Mouse (Mus musculus): ENCODE data around the gene Actr1a.
A peak's percentile ranks its signal among the peaks of the same experiment; 100 is the strongest.

Actr1a gene

GRCm38 (mm10) chr19:46349550-46349949 is 46.0 kb downstream of the Actr1a start:
- DNase-seq = no peak

- DNase-seq = peak; percentile 82 to 88
These were observed 46.6 kb downstream of the Actr1a start for GRCm38 (mm10) chr19:46348761-46349458.

GRCm38 (mm10) chr19:46347936-46348668 is 47.4 kb downstream of the Actr1a start:
- peak in 1 of 2 experiments; percentile 19 for DNase-seq

GRCm38 (mm10) chr19:46347146-46347545 is 48.4 kb downstream of the Actr1a start:
- no peak for DNase-seq

- DNase-seq = no peak
These were observed 50.7 kb downstream of the Actr1a start for GRCm38 (mm10) chr19:46344710-46345419.

- peak; percentile 76 to 86 for DNase-seq
These were observed 56.1 kb downstream of the Actr1a start for GRCm38 (mm10) chr19:46339287-46339971.

- no peak for DNase-seq
These were observed 56.6 kb downstream of the Actr1a start for GRCm38 (mm10) chr19:46338942-46339286.

GRCm38 (mm10) chr19:46338331-46338936 is 57.1 kb downstream of the Actr1a start, which contains the start of gene Cuedc2:
Gene Cuedc2, minus strand, starts transcription at chr19:46338702.
- peak; percentile 96 to 98 for DNase-seq

- DNase-seq = no peak
These were observed 57.7 kb downstream of the Actr1a start for GRCm38 (mm10) chr19:46337719-46338330.

GRCm38 (mm10) chr19:46333906-46334305 is 61.6 kb downstream of the Actr1a start:
- DNase-seq = no peak

GRCm38 (mm10) chr19:46332721-46333339 is 62.7 kb downstream of the Actr1a start:
- no peak for DNase-seq

- no peak for DNase-seq
These were observed 63.6 kb downstream of the Actr1a start for GRCm38 (mm10) chr19:46331936-46332335.

GRCm38 (mm10) chr19:46331326-46331725 is 64.2 kb downstream of the Actr1a start:
- DNase-seq = no peak

- DNase-seq = no peak
These were observed 64.9 kb downstream of the Actr1a start for GRCm38 (mm10) chr19:46330696-46331095.

GRCm38 (mm10) chr19:46329951-46330350 is 65.6 kb downstream of the Actr1a start:
- DNase-seq = peak; percentile 88 to 92

GRCm38 (mm10) chr19:46329031-46329641 is 66.4 kb downstream of the Actr1a start:
- no peak for DNase-seq

- DNase-seq = peak; percentile 95 to 97
These were observed 67.2 kb downstream of the Actr1a start, which contains the start of gene Fbxl15 for GRCm38 (mm10) chr19:46328081-46329030. Gene Fbxl15, plus strand, starts transcription at chr19:46328184.

- no peak for DNase-seq
These were observed 68.0 kb downstream of the Actr1a start for GRCm38 (mm10) chr19:46327531-46328064.
